Mouse (Mus musculus): ENCODE measurements at regions not wholly inside any gene's neighbourhood (a gene's known extent, or its start where the extent isn't known, plus 50 kb on each side); places are given as distances from the start of the nearest gene placed in this dataset.
A peak's percentile ranks its signal among the peaks of the same experiment; 100 is the strongest.

- WGBS: 58% methylated on average over 3 of the region's 3 CpGs
- no peak for ATAC-seq (ENCODE audit: low FRiP score, low TSS enrichment)
- H3K4me2 ChIP-seq (replicated peaks; ENCODE audit: low read depth): no peak overlapping the region
Observed at GRCm38 (mm10) chr2:63347562-63347961, 163.5 kb upstream of the Kcnh7 start.

GRCm38 (mm10) chr2:63326750-63327149 lies 142.7 kb upstream of the Kcnh7 start:
- 64% methylated on average over 4 of the region's 4 CpGs for WGBS
- H3K36me3 ChIP-seq (ENCODE audit: control insufficient read depth, insufficient read depth, low read length): no peaks in the 10 kb centered on the region
- DNase-seq (ENCODE audit: low spot score) (no peak), ATAC-seq (ENCODE audit: low FRiP score, low TSS enrichment) (no peak)
- H3K9me3 ChIP-seq (ENCODE audit: control insufficient read depth, low read length): no peaks in the 10 kb centered on the region
- no peak overlapping the region for H3K4me3 ChIP-seq (ENCODE audit: low read depth, low read length)
- H3K9ac ChIP-seq (ENCODE audit: low read length): no peak overlapping the region
- H3K4me2 ChIP-seq (replicated peaks; ENCODE audit: low read depth): no peak overlapping the region
- TF ChIP-seq EP300 (optimal IDR thresholded peaks at IDR 0.05): no peak
- H3K27me3 ChIP-seq (ENCODE audit: control insufficient read depth, insufficient read depth, low read length): no peaks in the 10 kb centered on the region
- no peak overlapping the region for H3K27ac ChIP-seq (replicated peaks)
- no peaks in the 10 kb centered on the region for H3K4me1 ChIP-seq (replicated peaks; ENCODE audit: control insufficient read depth, insufficient read depth)

More at GRCm38 (mm10) chr2:63347562-63347961, 163.5 kb upstream of the Kcnh7 start:
- Histone ChIP-seq H3K27me3 (ENCODE audit: control insufficient read depth, insufficient read depth, low read length) (no peaks in the 10 kb centered on the region), H3K27ac (replicated peaks) (no peak overlapping the region), H3K9me3 (ENCODE audit: control insufficient read depth, low read length) (no peaks in the 10 kb centered on the region), H3K4me1 (replicated peaks; ENCODE audit: control insufficient read depth, insufficient read depth) (no peaks in the 10 kb centered on the region), H3K36me3 (ENCODE audit: control insufficient read depth, insufficient read depth, low read length) (no peaks in the 10 kb centered on the region), H3K4me3 (ENCODE audit: low read depth, low read length) (no peak overlapping the region), H3K9ac (ENCODE audit: low read length) (no peak overlapping the region)
- TF ChIP-seq EP300 (optimal IDR thresholded peaks at IDR 0.05): no peak
- TF ChIP-seq CTCF (IDR thresholded peaks at IDR 0.05; ENCODE audit: low read depth): no peak
- DNase-seq (ENCODE audit: low spot score): no peak

GRCm38 (mm10) chr2:63280911-63281310 lies 96.8 kb upstream of the Kcnh7 start:
- TF ChIP-seq EP300 (optimal IDR thresholded peaks at IDR 0.05): no peak
- no peak for TF ChIP-seq CTCF (IDR thresholded peaks at IDR 0.05; ENCODE audit: low read depth)
- Histone ChIP-seq H3K36me3 (ENCODE audit: control insufficient read depth, insufficient read depth, low read length) (no peaks in the 10 kb centered on the region), H3K4me1 (replicated peaks; ENCODE audit: control insufficient read depth, insufficient read depth) (no peaks in the 10 kb centered on the region), H3K4me2 (replicated peaks; ENCODE audit: low read depth) (no peak overlapping the region), H3K27me3 (ENCODE audit: control insufficient read depth, insufficient read depth, low read length) (no peaks in the 10 kb centered on the region), H3K9me3 (ENCODE audit: control insufficient read depth, low read length) (no peaks in the 10 kb centered on the region), H3K4me3 (ENCODE audit: low read depth, low read length) (no peak overlapping the region), H3K27ac (replicated peaks) (no peak overlapping the region), H3K9ac (ENCODE audit: low read length) (no peak overlapping the region)
- DNase-seq (ENCODE audit: low spot score) (no peak), ATAC-seq (ENCODE audit: low FRiP score, low TSS enrichment) (0 out of 2 replicates have a peak, but pooled peaks have one; percentile 49)

- H3K9ac ChIP-seq (ENCODE audit: low read length): no peak overlapping the region
- H3K4me2 ChIP-seq (replicated peaks; ENCODE audit: low read depth): no peak overlapping the region
- H3K4me1 ChIP-seq (replicated peaks; ENCODE audit: control insufficient read depth, insufficient read depth): no peaks in the 10 kb centered on the region
- H3K9me3 ChIP-seq (ENCODE audit: control insufficient read depth, low read length): no peaks in the 10 kb centered on the region
- H3K27ac ChIP-seq (replicated peaks): no peak overlapping the region
- no peak overlapping the region for H3K4me3 ChIP-seq (ENCODE audit: low read depth, low read length)
- TF ChIP-seq EP300 (optimal IDR thresholded peaks at IDR 0.05) (no peak), CTCF (IDR thresholded peaks at IDR 0.05; ENCODE audit: low read depth) (no peak)
- no peaks in the 10 kb centered on the region for H3K27me3 ChIP-seq (ENCODE audit: control insufficient read depth, insufficient read depth, low read length)
- 7% methylated on average over 3 of the region's 3 CpGs for WGBS
- no peaks in the 10 kb centered on the region for H3K36me3 ChIP-seq (ENCODE audit: control insufficient read depth, insufficient read depth, low read length)
- ATAC-seq (ENCODE audit: low FRiP score, low TSS enrichment) (no peak), DNase-seq (ENCODE audit: low spot score) (no peak)
Observed at GRCm38 (mm10) chr2:63273799-63274203, 89.7 kb upstream of the Kcnh7 start.

GRCm38 (mm10) chr2:63246091-63246612 lies 62.1 kb upstream of the Kcnh7 start:
- no peak overlapping the region for H3K9ac ChIP-seq (ENCODE audit: low read length)
- no peaks in the 10 kb centered on the region for H3K27me3 ChIP-seq (ENCODE audit: control insufficient read depth, insufficient read depth, low read length)
- no peaks in the 10 kb centered on the region for H3K36me3 ChIP-seq (ENCODE audit: control insufficient read depth, insufficient read depth, low read length)
- ATAC-seq (ENCODE audit: low FRiP score, low TSS enrichment) (no peak), DNase-seq (ENCODE audit: low spot score) (no peak)
- no peak overlapping the region for H3K27ac ChIP-seq (replicated peaks)
- 88% methylated on average over 4 of the region's 4 CpGs for WGBS
- H3K9me3 ChIP-seq (ENCODE audit: control insufficient read depth, low read length): no peaks in the 10 kb centered on the region
- H3K4me2 ChIP-seq (replicated peaks; ENCODE audit: low read depth): no peak overlapping the region
- TF ChIP-seq CTCF (IDR thresholded peaks at IDR 0.05; ENCODE audit: low read depth): no peak
- no peak for TF ChIP-seq EP300 (optimal IDR thresholded peaks at IDR 0.05)
- no peaks in the 10 kb centered on the region for H3K4me1 ChIP-seq (replicated peaks; ENCODE audit: control insufficient read depth, insufficient read depth)
- no peak overlapping the region for H3K4me3 ChIP-seq (ENCODE audit: low read depth, low read length)

DNA sequence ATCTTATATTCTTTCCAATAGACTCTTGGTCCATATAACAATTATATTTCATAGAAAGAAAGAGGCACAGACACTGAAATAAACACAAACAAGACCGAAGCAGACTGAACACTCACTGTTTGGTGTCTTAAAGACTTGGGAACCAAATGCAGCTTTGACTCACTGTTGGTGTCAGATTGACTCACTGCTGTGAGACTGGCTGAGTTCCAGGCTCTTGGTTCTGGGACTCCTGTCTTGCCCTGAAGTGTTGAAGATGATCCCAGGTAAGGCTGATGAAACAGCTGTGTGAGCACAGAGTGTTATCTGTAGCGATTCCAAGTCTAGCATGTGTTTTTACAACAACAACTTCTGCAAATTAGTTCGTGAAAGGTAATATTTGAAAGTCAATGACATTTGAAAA lies 55.2 kb upstream of the Kcnh7 start:
- no peak overlapping the region for H3K4me3 ChIP-seq (ENCODE audit: low read depth, low read length)
- no peaks in the 10 kb centered on the region for H3K9me3 ChIP-seq (ENCODE audit: control insufficient read depth, low read length)
- H3K4me1 ChIP-seq (replicated peaks; ENCODE audit: control insufficient read depth, insufficient read depth): no peaks in the 10 kb centered on the region
- H3K4me2 ChIP-seq (replicated peaks; ENCODE audit: low read depth): no peak overlapping the region
- TF ChIP-seq EP300 (optimal IDR thresholded peaks at IDR 0.05): no peak
- no peak for TF ChIP-seq CTCF (IDR thresholded peaks at IDR 0.05; ENCODE audit: low read depth)
- no peak for DNase-seq (ENCODE audit: low spot score)
- no peak for ATAC-seq (ENCODE audit: low FRiP score, low TSS enrichment)
- no peaks in the 10 kb centered on the region for H3K27me3 ChIP-seq (ENCODE audit: control insufficient read depth, insufficient read depth, low read length)
- no peak overlapping the region for H3K27ac ChIP-seq (replicated peaks)
- no peaks in the 10 kb centered on the region for H3K36me3 ChIP-seq (ENCODE audit: control insufficient read depth, insufficient read depth, low read length)
- no peak overlapping the region for H3K9ac ChIP-seq (ENCODE audit: low read length)
- WGBS: 85% methylated on average over 3 of the region's 3 CpGs
